Mouse (Mus musculus): ENCODE results near the gene Neurl3. TPM values are rescaled to one million over a fixed set of nuclear protein-coding genes. Genes with fewer than 3 reads are reported as not detected.

The Neurl3 gene
- total RNA-seq, 2 experiments from 2014 or later = 0.40 to 0.50 TPM

GRCm38 (mm10) chr1:36230919-36231705, 43.4 kb downstream of the Neurl3 start:
- no peak for TF ChIP-seq CTCF (IDR thresholded peaks at IDR 0.05)
- Histone ChIP-seq H3K4me3 (no peak overlapping the region), H3K27ac (no peak overlapping the region)
- DNase-seq (ENCODE audit: extremely low spot score in 1 of 2, low spot score in 2 of 2) = no peak
- intact Hi-C loops (cut with DNase I) = no loop called here

GRCm38 (mm10) chr1:36228461-36228860, 46.0 kb downstream of the Neurl3 start:
- Histone ChIP-seq H3K27ac (no peak overlapping the region), H3K4me3 (no peak overlapping the region)
- no peak for TF ChIP-seq CTCF (IDR thresholded peaks at IDR 0.05)
- intact Hi-C loops (cut with DNase I) = no loop called here
- DNase-seq (ENCODE audit: extremely low spot score in 1 of 2, low spot score in 2 of 2) = no peak

DNA sequence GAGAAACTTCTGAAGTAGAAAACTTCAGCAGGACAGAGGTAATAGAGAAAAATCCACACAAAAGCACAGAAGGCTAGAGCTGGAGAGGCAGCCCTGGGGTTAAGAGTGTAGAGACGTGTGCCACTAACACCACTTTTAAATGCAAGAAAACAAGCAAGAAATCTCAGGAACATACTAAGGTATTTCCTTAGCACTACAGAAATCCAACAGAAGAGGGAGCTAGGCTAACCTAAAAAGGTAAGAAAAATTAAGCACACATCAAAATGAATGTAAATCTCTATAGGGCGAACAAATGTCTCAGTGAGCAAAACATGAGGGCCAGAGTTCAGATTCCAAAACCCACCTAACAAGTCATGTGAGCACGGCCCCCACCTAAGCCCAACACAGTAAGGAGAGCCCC, 49.8 kb downstream of the Neurl3 start:
- no peak for DNase-seq (ENCODE audit: extremely low spot score in 1 of 2, low spot score in 2 of 2)
- intact Hi-C loops (cut with DNase I) = no loop called here
- Histone ChIP-seq H3K4me3 (no peak overlapping the region), H3K27ac (no peak overlapping the region)
- peak; percentile 54 for TF ChIP-seq CTCF (IDR thresholded peaks at IDR 0.05)

Other genes starting within 250 kb of the Neurl3 start
- gene Hs6st1, start 206.3 kb downstream of the Neurl3 start, total RNA-seq (2021) = 10 to 100 TPM; 52.8 to 56.1 TPM
- 10 to 100 TPM; 48.6 to 50.7 TPM for gene Uggt1, start 30.0 kb downstream of the Neurl3 start, total RNA-seq (2021)
- 10 to 100 TPM; 16.1 to 23.5 TPM for gene Arid5a, start 33.1 kb upstream of the Neurl3 start, total RNA-seq (2021)
- 10 to 100 TPM; 60.7 to 66.0 TPM for gene Kansl3, start 94.5 kb upstream of the Neurl3 start, total RNA-seq (2021)
- gene Fer1l5, start 97.6 kb upstream of the Neurl3 start, total RNA-seq (2021) = not detected
- 10 to 100 TPM; 43.5 to 51.0 TPM for gene Lman2l, start 170.6 kb upstream of the Neurl3 start, total RNA-seq (2021)
- gene Cnnm4, start 196.9 kb upstream of the Neurl3 start, total RNA-seq (2021) = 10 to 100 TPM; 13.2 to 13.8 TPM
- gene Cnnm3, start 237.2 kb upstream of the Neurl3 start, total RNA-seq (2021) = 10 to 100 TPM; 29.8 to 34.9 TPM

Data from left cerebral cortex, adult 2 months (tissue).